Mouse (Mus musculus): ENCODE data around the gene Ttc17. TPM values are rescaled to one million over a fixed set of nuclear protein-coding genes. Genes with fewer than 3 reads are reported as not detected.

The Ttc17 gene
- 10 to 100 TPM; 23.5 to 24.9 TPM for total RNA-seq (2021)
- long read RNA-seq, experiment 1, full-length matches to known transcripts = 32 of 39 reads
- long read RNA-seq, experiment 1, partial matches to known transcripts = 4 of 39 reads
- long read RNA-seq, experiment 1, other reads (novel, unspliced or antisense) = 3 of 39 reads
- long read RNA-seq, experiment 2, full-length matches to known transcripts = 17 of 20 reads
- long read RNA-seq, experiment 2, partial matches to known transcripts = 2 of 20 reads
- long read RNA-seq, experiment 2, other reads (novel, unspliced or antisense) = 1 of 20 reads

- peak within 1 kb of the TSS; percentile 98 for H3K4me3 ChIP-seq
- no peak for TF ChIP-seq CTCF (IDR thresholded peaks at IDR 0.05)
- H3K27ac ChIP-seq = peak within 1 kb of the TSS; percentile 96
- peak; percentile 94 for DNase-seq
- intact Hi-C loops (cut with DNase I) = no loop called here
These were observed at the start of gene Ttc17 for GRCm38 (mm10) chr2:94406083-94406957. Gene Ttc17 (minus strand): TSS chr2:94406689.

- H3K27ac ChIP-seq = no peak overlapping the region
- H3K4me3 ChIP-seq = no peak overlapping the region
- DNase-seq = no peak
- TF ChIP-seq CTCF (IDR thresholded peaks at IDR 0.05) = no peak
- intact Hi-C loops (cut with DNase I) = no loop called here
These were observed 43.2 kb upstream of the Ttc17 start for GRCm38 (mm10) chr2:94449643-94450042.

GRCm38 (mm10) chr2:94436952-94437351, 30.5 kb upstream of the Ttc17 start:
- intact Hi-C loops (cut with DNase I) = loop anchor here (5.0 to 10.0 kb wide), 2 partner anchors 35 to 62 kb away; no protein-coding TSS in a partner anchor
- DNase-seq = no peak
- Histone ChIP-seq H3K27ac (peak overlapping the region; percentile 89), H3K4me3 (peak overlapping the region; percentile 80)
- no peak for TF ChIP-seq CTCF (IDR thresholded peaks at IDR 0.05)

GRCm38 (mm10) chr2:94435481-94435880, 29.0 kb upstream of the Ttc17 start:
- intact Hi-C loops (cut with DNase I) = loop anchor here (5.0 to 10.0 kb wide), 2 partner anchors 33 to 61 kb away; no protein-coding TSS in a partner anchor
- Histone ChIP-seq H3K4me3 (no peak overlapping the region), H3K27ac (no peak overlapping the region)
- DNase-seq = no peak
- TF ChIP-seq CTCF (IDR thresholded peaks at IDR 0.05) = no peak

GRCm38 (mm10) chr2:94434833-94435232, 28.3 kb upstream of the Ttc17 start:
- no peak for DNase-seq
- H3K4me3 ChIP-seq = no peak overlapping the region
- no peak for TF ChIP-seq CTCF (IDR thresholded peaks at IDR 0.05)
- no peak overlapping the region for H3K27ac ChIP-seq
- intact Hi-C loops (cut with DNase I) = loop anchor here (5.0 to 10.0 kb wide), 2 partner anchors 33 to 60 kb away; no protein-coding TSS in a partner anchor

- intact Hi-C loops (cut with DNase I) = loop anchor here (10.0 kb wide), 1 partner anchor 57 kb away; no protein-coding TSS in a partner anchor
These were observed 25.7 kb upstream of the Ttc17 start for GRCm38 (mm10) chr2:94432214-94432613.

GRCm38 (mm10) chr2:94428456-94428855, 22.0 kb upstream of the Ttc17 start:
- Histone ChIP-seq H3K4me3 (no peak overlapping the region), H3K27ac (no peak overlapping the region)
- TF ChIP-seq CTCF (IDR thresholded peaks at IDR 0.05) = no peak
- DNase-seq = no peak
- intact Hi-C loops (cut with DNase I) = no loop called here

More at GRCm38 (mm10) chr2:94432214-94432613, 25.7 kb upstream of the Ttc17 start:
- no peak for DNase-seq
- no peak for TF ChIP-seq CTCF (IDR thresholded peaks at IDR 0.05)
- no peak overlapping the region for H3K27ac ChIP-seq
- no peak overlapping the region for H3K4me3 ChIP-seq

- DNase-seq = no peak
- peak overlapping the region; percentile 96 for H3K27ac ChIP-seq
- peak overlapping the region; percentile 98 for H3K4me3 ChIP-seq
- no peak for TF ChIP-seq CTCF (IDR thresholded peaks at IDR 0.05)
- intact Hi-C loops (cut with DNase I) = no loop called here
These were observed 952 bp upstream of the Ttc17 start for GRCm38 (mm10) chr2:94407441-94407840.

GRCm38 (mm10) chr2:94407021-94407420, 532 bp upstream of the Ttc17 start:
- H3K4me3 ChIP-seq = peak overlapping the region; percentile 98
- intact Hi-C loops (cut with DNase I) = no loop called here
- peak overlapping the region; percentile 96 for H3K27ac ChIP-seq
- no peak for DNase-seq
- no peak for TF ChIP-seq CTCF (IDR thresholded peaks at IDR 0.05)

- H3K4me3 ChIP-seq = peak overlapping the region; percentile 98
- DNase-seq = no peak
- TF ChIP-seq CTCF (IDR thresholded peaks at IDR 0.05) = no peak
- H3K27ac ChIP-seq = peak overlapping the region; percentile 96
- intact Hi-C loops (cut with DNase I) = no loop called here
These were observed 949 bp downstream of the Ttc17 start for GRCm38 (mm10) chr2:94405397-94406082.

GRCm38 (mm10) chr2:94404512-94405240, 1.8 kb downstream of the Ttc17 start:
- no peak for DNase-seq
- Histone ChIP-seq H3K4me3 (peak overlapping the region; percentile 98), H3K27ac (no peak overlapping the region)
- TF ChIP-seq CTCF (IDR thresholded peaks at IDR 0.05) = no peak
- intact Hi-C loops (cut with DNase I) = loop anchor here (5.0 kb wide), 1 partner anchor 33 kb away; the partner anchor contains the start of gene Api5

- intact Hi-C loops (cut with DNase I) = loop anchor here (5.0 kb wide), 1 partner anchor 35 kb away; the partner anchor contains the start of gene Api5
- no peak for DNase-seq
- H3K27ac ChIP-seq = peak overlapping the region; percentile 4; the same call in 1 of the 2 replicates
These were observed 3.9 kb downstream of the Ttc17 start for GRCm38 (mm10) chr2:94402561-94402960.

More at GRCm38 (mm10) chr2:94402561-94402960, 3.9 kb downstream of the Ttc17 start:
- no peak overlapping the region for H3K4me3 ChIP-seq
- TF ChIP-seq CTCF (IDR thresholded peaks at IDR 0.05) = no peak
